Mouse (Mus musculus): ENCODE data around the gene Gm17651.

- TF ChIP-seq CTCF (IDR thresholded peaks at IDR 0.05; ENCODE audit: insufficient read depth, low read length): no peak
- TF ChIP-seq POLR2A (IDR thresholded peaks at IDR 0.05; ENCODE audit: borderline replicate concordance, extremely low read depth, low read depth, low read length): no peak
These were observed 25.5 kb downstream of the Gm17651 start for GRCm38 (mm10) chr3:97649022-97649421.
